Mouse (Mus musculus) neural tube, embryonic 15.5 days (tissue): ENCODE measurements around the gene Csrp2. TPM values are rescaled to one million over a fixed set of nuclear protein-coding genes. Genes with fewer than 3 reads are reported as not detected.

Experiments used
- ATAC-seq: fragments of 200-750 bp; cut with Nextera tagmentation; 2 replicates; pipeline ENCODE4 v1.8.0; 2017; ENCODE audit warnings: mild to moderate bottlenecking, moderate TSS enrichment, moderate library complexity; ENCODE audit not compliant: low FRiP score
- H3K27ac ChIP-seq: fragments of 300-500 bp; sonication (generic); replicated peaks from 2 replicates; pipeline ENCODE4 v1.5.1; 2015; ENCODE audit warnings: mild to moderate bottlenecking, inconsistent platforms
- H3K27me3 ChIP-seq: fragments of 300-500 bp; sonication (generic); replicated peaks from 2 replicates; pipeline ENCODE4 v1.6.1; 2015; ENCODE audit warnings: inconsistent platforms
- H3K36me3 ChIP-seq: fragments of 300-500 bp; sonication (generic); 2 replicates; pipeline ENCODE4 v1.6.1; 2015; ENCODE audit warnings: inconsistent platforms
- H3K4me1 ChIP-seq: fragments of 300-500 bp; sonication (generic); 2 replicates; pipeline ENCODE4 v1.6.1; 2015; ENCODE audit warnings: inconsistent platforms
- H3K4me2 ChIP-seq: fragments of 300-500 bp; sonication (generic); 2 replicates; pipeline ENCODE4 v1.6.1; 2015; ENCODE audit warnings: inconsistent platforms, mild to moderate bottlenecking, moderate library complexity
- H3K4me3 ChIP-seq: fragments of 300-500 bp; sonication (generic); replicated peaks from 2 replicates; pipeline ENCODE4 v1.5.1; 2015; ENCODE audit warnings: mild to moderate bottlenecking, inconsistent platforms
- H3K9ac ChIP-seq: fragments of 300-500 bp; sonication (generic); replicated peaks from 2 replicates; pipeline ENCODE4 v1.6.1; 2015; ENCODE audit warnings: mild to moderate bottlenecking, inconsistent platforms
- H3K9me3 ChIP-seq: fragments of 300-500 bp; sonication (generic); replicated peaks from 2 replicates; pipeline ENCODE4 v1.6.1; 2016; ENCODE audit warnings: inconsistent platforms
- WGBS: fragments of 180-500 bp; shearing (Covaris S2); methylation state at CpG from one replicate; pipeline ENCODE4 v1.1.7; 2015; ENCODE audit warnings: mixed read lengths; 5-methylcytosine and 5-hydroxymethylcytosine counted together
- polyA plus RNA-seq: library from polyadenylated mRNA; unstranded; fragments of >200 nt; fragmentation: Nextera tagmentation; extraction: Ambion mirVana; gene quantifications from 2 replicates; pipeline ENCODE4 v1.2.1, GENCODE M21; 2015

Csrp2 gene
- polyA plus RNA-seq, 1 experiment from 2014 or later: 146 TPM

- Histone ChIP-seq H3K4me3 (no peak overlapping the region), H3K4me1 (peaks cover 39% of the 10 kb centered on the region), H3K9me3 (no peaks in the 10 kb centered on the region), H3K27ac (no peak overlapping the region), H3K27me3 (no peaks in the 10 kb centered on the region), H3K4me2 (no peak overlapping the region), H3K9ac (no peak overlapping the region), H3K36me3 (no peaks in the 10 kb centered on the region)
- WGBS: 89% methylated on average over 5 of the region's 5 CpGs
- no peak for ATAC-seq
These were observed 14.0 kb downstream of the Csrp2 start for GRCm38 (mm10) chr10:110933584-110933983.

- WGBS: 90% methylated on average over 11 of the region's 11 CpGs
- Histone ChIP-seq H3K9ac (no peak overlapping the region), H3K4me3 (no peak overlapping the region), H3K9me3 (no peaks in the 10 kb centered on the region), H3K4me2 (no peak overlapping the region), H3K4me1 (peaks cover 27% of the 10 kb centered on the region), H3K27ac (no peak overlapping the region), H3K27me3 (no peaks in the 10 kb centered on the region), H3K36me3 (0 out of 2 replicates have a peak, but pooled peaks cover 7% of the 10 kb centered on the region)
- no peak for ATAC-seq
These were observed 15.5 kb downstream of the Csrp2 start for GRCm38 (mm10) chr10:110935081-110935480.

GRCm38 (mm10) chr10:110935669-110936068, 16.1 kb downstream of the Csrp2 start:
- Histone ChIP-seq H3K4me2 (no peak overlapping the region), H3K27ac (no peak overlapping the region), H3K4me3 (no peak overlapping the region), H3K36me3 (peaks cover 7% of the 10 kb centered on the region; the same call in 1 of the 2 replicates), H3K4me1 (peaks cover 21% of the 10 kb centered on the region), H3K9ac (no peak overlapping the region), H3K9me3 (no peaks in the 10 kb centered on the region), H3K27me3 (no peaks in the 10 kb centered on the region)
- ATAC-seq: no peak
- WGBS: 87% methylated on average over 7 of the region's 7 CpGs

- peaks cover 17% of the 10 kb centered on the region for H3K36me3 ChIP-seq
- no peak for ATAC-seq
- H3K27ac ChIP-seq: no peak overlapping the region
- no peak overlapping the region for H3K4me2 ChIP-seq
- H3K9ac ChIP-seq: no peak overlapping the region
- no peaks in the 10 kb centered on the region for H3K27me3 ChIP-seq
- H3K4me3 ChIP-seq: no peak overlapping the region
- WGBS: 93% methylated on average over 7 of the region's 7 CpGs
- H3K4me1 ChIP-seq: 0 out of 2 replicates have a peak, but pooled peaks cover 2% of the 10 kb centered on the region
- H3K9me3 ChIP-seq: no peaks in the 10 kb centered on the region
These were observed 18.8 kb downstream of the Csrp2 start for GRCm38 (mm10) chr10:110938361-110938760.

GRCm38 (mm10) chr10:110938841-110939549, 19.4 kb downstream of the Csrp2 start:
- H3K27me3 ChIP-seq: no peaks in the 10 kb centered on the region
- ATAC-seq: 0 out of 2 replicates have a peak, but pooled peaks have one; percentile 23

GRCm38 (mm10) chr10:110939717-110940116, 20.1 kb downstream of the Csrp2 start:
- Histone ChIP-seq H3K4me2 (no peak overlapping the region), H3K9me3 (no peaks in the 10 kb centered on the region), H3K9ac (no peak overlapping the region), H3K4me3 (no peak overlapping the region), H3K27ac (no peak overlapping the region), H3K27me3 (no peaks in the 10 kb centered on the region), H3K4me1 (0 out of 2 replicates have a peak, but pooled peaks cover 2% of the 10 kb centered on the region), H3K36me3 (peaks cover 23% of the 10 kb centered on the region)
- 57% methylated on average over 4 of the region's 4 CpGs for WGBS
- no peak for ATAC-seq

More at GRCm38 (mm10) chr10:110938841-110939549, 19.4 kb downstream of the Csrp2 start:
- no peak overlapping the region for H3K4me3 ChIP-seq
- 82% methylated on average over 19 of the region's 19 CpGs for WGBS
- H3K9ac ChIP-seq: no peak overlapping the region
- H3K27ac ChIP-seq: no peak overlapping the region
- no peaks in the 10 kb centered on the region for H3K9me3 ChIP-seq
- H3K4me1 ChIP-seq: 0 out of 2 replicates have a peak, but pooled peaks cover 2% of the 10 kb centered on the region
- H3K36me3 ChIP-seq: peaks cover 20% of the 10 kb centered on the region
- no peak overlapping the region for H3K4me2 ChIP-seq

GRCm38 (mm10) chr10:110940740-110941398, 21.3 kb downstream of the Csrp2 start:
- 86% methylated on average over 13 of the region's 13 CpGs for WGBS
- Histone ChIP-seq H3K9me3 (no peaks in the 10 kb centered on the region), H3K9ac (no peak overlapping the region), H3K4me2 (no peak overlapping the region), H3K36me3 (peaks cover 23% of the 10 kb centered on the region), H3K27ac (no peak overlapping the region), H3K27me3 (no peaks in the 10 kb centered on the region), H3K4me1 (0 out of 2 replicates have a peak, but pooled peaks cover 2% of the 10 kb centered on the region), H3K4me3 (no peak overlapping the region)
- no peak for ATAC-seq

- no peak overlapping the region for H3K4me2 ChIP-seq
- no peak overlapping the region for H3K27ac ChIP-seq
- ATAC-seq: no peak
- H3K4me1 ChIP-seq: 0 out of 2 replicates have a peak, but pooled peaks cover 2% of the 10 kb centered on the region
- H3K9ac ChIP-seq: no peak overlapping the region
- H3K9me3 ChIP-seq: no peaks in the 10 kb centered on the region
- peaks cover 31% of the 10 kb centered on the region for H3K36me3 ChIP-seq
- 93% methylated on average over 11 of the region's 11 CpGs for WGBS
- H3K4me3 ChIP-seq: no peak overlapping the region
- no peaks in the 10 kb centered on the region for H3K27me3 ChIP-seq
These were observed 22.4 kb downstream of the Csrp2 start for GRCm38 (mm10) chr10:110941968-110942367.

GRCm38 (mm10) chr10:110942806-110943205, 23.2 kb downstream of the Csrp2 start:
- Histone ChIP-seq H3K36me3 (peaks cover 37% of the 10 kb centered on the region), H3K4me2 (no peak overlapping the region), H3K4me3 (no peak overlapping the region), H3K27ac (no peak overlapping the region), H3K27me3 (no peaks in the 10 kb centered on the region), H3K9ac (no peak overlapping the region), H3K4me1 (0 out of 2 replicates have a peak, but pooled peaks cover 2% of the 10 kb centered on the region), H3K9me3 (no peaks in the 10 kb centered on the region)
- WGBS: 94% methylated on average over 9 of the region's 9 CpGs
- ATAC-seq: no peak

GRCm38 (mm10) chr10:110944175-110944574, 24.6 kb downstream of the Csrp2 start:
- Histone ChIP-seq H3K27ac (no peak overlapping the region), H3K4me1 (0 out of 2 replicates have a peak, but pooled peaks cover under 1% of the 10 kb centered on the region), H3K9me3 (no peaks in the 10 kb centered on the region), H3K36me3 (peaks cover 36% of the 10 kb centered on the region), H3K27me3 (no peaks in the 10 kb centered on the region), H3K4me3 (no peak overlapping the region), H3K4me2 (no peak overlapping the region), H3K9ac (no peak overlapping the region)
- no peak for ATAC-seq
- WGBS: 93% methylated on average over 11 of the region's 11 CpGs

- Histone ChIP-seq H3K27ac (no peak overlapping the region), H3K4me2 (no peak overlapping the region), H3K27me3 (no peaks in the 10 kb centered on the region), H3K4me3 (no peak overlapping the region), H3K9me3 (no peaks in the 10 kb centered on the region), H3K9ac (no peak overlapping the region), H3K36me3 (peaks cover 43% of the 10 kb centered on the region), H3K4me1 (no peaks in the 10 kb centered on the region)
- ATAC-seq: no peak
- 90% methylated on average over 12 of the region's 12 CpGs for WGBS
These were observed 26.4 kb downstream of the Csrp2 start for GRCm38 (mm10) chr10:110945966-110946365.

- no peaks in the 10 kb centered on the region for H3K4me1 ChIP-seq
- H3K4me3 ChIP-seq: no peak overlapping the region
- peaks cover 38% of the 10 kb centered on the region for H3K36me3 ChIP-seq
- H3K27me3 ChIP-seq: no peaks in the 10 kb centered on the region
- WGBS: 84% methylated on average over 4 of the region's 4 CpGs
- ATAC-seq: no peak
- no peak overlapping the region for H3K4me2 ChIP-seq
- H3K9me3 ChIP-seq: no peaks in the 10 kb centered on the region
- H3K9ac ChIP-seq: no peak overlapping the region
- H3K27ac ChIP-seq: no peak overlapping the region
These were observed 28.0 kb downstream of the Csrp2 start for GRCm38 (mm10) chr10:110947574-110947973.
